Mouse (Mus musculus): ENCODE measurements around the gene Srd5a1.
"Not testable (repeated sequence)": the region's sequence is repeated elsewhere in the genome, so short reads cannot be mapped to it uniquely, and the experiment has no call there.

Srd5a1 gene

GRCm38 (mm10) chr13:69611398-69612174 is at the start of gene Srd5a1:
TSS of gene Srd5a1 (minus strand) at chr13:69611442.
- DNase-seq (ENCODE audit: low spot score), result peak; percentile 99

GRCm38 (mm10) chr13:69654508-69654907 is 43.3 kb upstream of the Srd5a1 start:
- no peak for DNase-seq (ENCODE audit: low spot score)

- no peak for DNase-seq (ENCODE audit: low spot score)
Observed at GRCm38 (mm10) chr13:69646481-69646880, 35.2 kb upstream of the Srd5a1 start.

GRCm38 (mm10) chr13:69645694-69646423 is 34.6 kb upstream of the Srd5a1 start:
- peak; percentile 63 for DNase-seq (ENCODE audit: low spot score)

GRCm38 (mm10) chr13:69644427-69645166 is 33.4 kb upstream of the Srd5a1 start:
- DNase-seq (ENCODE audit: low spot score), result no peak

- no peak for DNase-seq (ENCODE audit: low spot score)
Observed at GRCm38 (mm10) chr13:69643937-69644336, 32.7 kb upstream of the Srd5a1 start.

- no peak for DNase-seq (ENCODE audit: low spot score)
Observed at GRCm38 (mm10) chr13:69642656-69643216, 31.5 kb upstream of the Srd5a1 start.

- no peak for DNase-seq (ENCODE audit: low spot score)
Observed at GRCm38 (mm10) chr13:69641017-69641416, 29.8 kb upstream of the Srd5a1 start.

GRCm38 (mm10) chr13:69640541-69640940 is 29.3 kb upstream of the Srd5a1 start:
- DNase-seq (ENCODE audit: low spot score), result no peak

GRCm38 (mm10) chr13:69640126-69640525 is 28.9 kb upstream of the Srd5a1 start:
- DNase-seq (ENCODE audit: low spot score), result no peak

GRCm38 (mm10) chr13:69639251-69639650 is 28.0 kb upstream of the Srd5a1 start:
- no peak for DNase-seq (ENCODE audit: low spot score)

- DNase-seq (ENCODE audit: low spot score), result no peak
Observed at GRCm38 (mm10) chr13:69638108-69638626, 26.9 kb upstream of the Srd5a1 start.

- DNase-seq (ENCODE audit: low spot score), result no peak
Observed at GRCm38 (mm10) chr13:69637657-69638056, 26.4 kb upstream of the Srd5a1 start.

GRCm38 (mm10) chr13:69636816-69637215 is 25.6 kb upstream of the Srd5a1 start:
- DNase-seq (ENCODE audit: low spot score), result no peak

GRCm38 (mm10) chr13:69636375-69636774 is 25.1 kb upstream of the Srd5a1 start:
- no peak for DNase-seq (ENCODE audit: low spot score)

- DNase-seq (ENCODE audit: low spot score), result not testable (repeated sequence)
Observed at GRCm38 (mm10) chr13:69635836-69636235, 24.6 kb upstream of the Srd5a1 start.

GRCm38 (mm10) chr13:69633988-69634387 is 22.7 kb upstream of the Srd5a1 start:
- DNase-seq (ENCODE audit: low spot score), result no peak

- DNase-seq (ENCODE audit: low spot score), result no peak
Observed at GRCm38 (mm10) chr13:69633551-69633950, 22.3 kb upstream of the Srd5a1 start.

GRCm38 (mm10) chr13:69631659-69632058 is 20.4 kb upstream of the Srd5a1 start:
- DNase-seq (ENCODE audit: low spot score), result no peak

GRCm38 (mm10) chr13:69631111-69631510 is 19.9 kb upstream of the Srd5a1 start:
- DNase-seq (ENCODE audit: low spot score), result no peak

GRCm38 (mm10) chr13:69630576-69630975 is 19.3 kb upstream of the Srd5a1 start:
- no peak for DNase-seq (ENCODE audit: low spot score)

- DNase-seq (ENCODE audit: low spot score), result no peak
Observed at GRCm38 (mm10) chr13:69627941-69628340, 16.7 kb upstream of the Srd5a1 start.
